Mouse (Mus musculus) lung, adult 2 months (tissue): ENCODE measurements around the gene Sept7. TPM values are rescaled to one million over a fixed set of nuclear protein-coding genes. Genes with fewer than 3 reads are reported as not detected.

Source experiments
- DNase-seq: peaks from one replicate; pipeline ENCODE4 v3.0.0; 2022
- H3K4me1 ChIP-seq: fragments of 200-500 bp; 2 replicates; pipeline ENCODE4 v1.6.1; 2011; ENCODE audit warnings: low read length; ENCODE audit not compliant: control insufficient read depth, insufficient read depth
- H3K4me3 ChIP-seq: fragments of 200-500 bp; replicated peaks from 2 replicates; pipeline ENCODE3; 2011; ENCODE audit warnings: low read depth, mild to moderate bottlenecking, control low read depth, low read length; ENCODE audit errors: extremely low read depth
- CTCF ChIP-seq: fragments of 200-500 bp; IDR thresholded peaks from 2 replicates; pipeline ENCODE4 v1.5.1; 2011; ENCODE audit warnings: mild to moderate bottlenecking, low read length, control low read depth; ENCODE audit not compliant: insufficient read depth
- POLR2A ChIP-seq: fragments of 200-500 bp; IDR thresholded peaks from 2 replicates; pipeline ENCODE4 v1.6.1; 2011; ENCODE audit warnings: low read depth, mild to moderate bottlenecking, control low read depth, low read length, borderline replicate concordance; ENCODE audit errors: extremely low read depth
- WGBS: fragments of 180-500 bp; shearing (Covaris S2); methylation state at CpG from one replicate; pipeline ENCODE4 v1.1.7; 2018; 5-methylcytosine and 5-hydroxymethylcytosine counted together
- polyA plus RNA-seq: library from polyadenylated mRNA; depleted of rRNA; stranded (reverse); fragments of >200 nt; gene quantifications from 2 replicates; pipeline ENCODE4 v1.2.3, GENCODE M21; 2012

Sept7 gene
- polyA plus RNA-seq, 1 experiment = 21.3 TPM

DNA sequence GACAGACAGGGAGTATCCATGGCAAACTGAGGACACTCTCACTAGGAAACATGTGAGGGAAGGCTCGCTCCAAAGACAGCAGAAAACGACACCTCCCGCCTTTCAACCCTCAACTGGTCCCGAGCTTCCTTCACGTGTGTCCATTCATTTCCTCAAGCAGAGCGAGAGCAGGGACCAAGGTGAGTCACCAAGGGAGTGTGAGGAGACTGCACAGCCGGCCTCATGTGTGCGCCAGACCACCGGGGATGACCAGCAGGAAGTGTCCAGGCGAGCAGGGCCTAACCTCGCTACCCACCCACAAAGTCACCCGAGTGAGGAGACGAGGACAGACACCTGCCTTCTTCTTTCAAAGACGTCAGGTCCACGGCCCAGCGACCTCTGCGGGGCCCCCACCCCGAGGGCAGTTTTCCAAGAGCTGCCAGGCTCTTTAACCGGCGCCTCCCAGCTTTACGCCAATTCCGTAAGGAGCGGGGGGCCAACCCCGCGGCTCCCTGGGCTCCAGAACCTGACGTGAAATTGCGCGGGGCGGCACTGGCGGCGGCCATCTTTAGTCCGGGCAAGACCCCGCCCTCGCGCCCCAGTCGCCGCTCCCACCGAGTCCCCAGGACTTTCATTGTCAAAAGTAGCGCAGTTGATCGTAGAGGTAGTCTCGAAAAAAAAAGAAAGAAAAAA, 492 bp upstream of the Sept7 start:
- Histone ChIP-seq H3K4me3 (peak overlapping the region; percentile 78), H3K4me1 (peaks cover 11% of the 10 kb centered on the region)
- TF ChIP-seq POLR2A = peak; percentile 77; the same call in 1 of the 2 replicates
- no peak for TF ChIP-seq CTCF
- DNase-seq = peak; percentile 91
- under 1% methylated on average over 41 of the region's 41 CpGs for WGBS

- Histone ChIP-seq H3K4me1 (peaks cover 7% of the 10 kb centered on the region), H3K4me3 (peak overlapping the region; percentile 92)
- no peak; the same call in 1 of the 2 replicates for TF ChIP-seq POLR2A
- peak; percentile 28 for TF ChIP-seq CTCF
- DNase-seq = peak; percentile 72
- WGBS = under 1% methylated on average over 66 of the region's 78 CpGs
These were observed 679 bp downstream of the Sept7 start for GRCm38 (mm10) chr9:25252759-25253477.

DNA sequence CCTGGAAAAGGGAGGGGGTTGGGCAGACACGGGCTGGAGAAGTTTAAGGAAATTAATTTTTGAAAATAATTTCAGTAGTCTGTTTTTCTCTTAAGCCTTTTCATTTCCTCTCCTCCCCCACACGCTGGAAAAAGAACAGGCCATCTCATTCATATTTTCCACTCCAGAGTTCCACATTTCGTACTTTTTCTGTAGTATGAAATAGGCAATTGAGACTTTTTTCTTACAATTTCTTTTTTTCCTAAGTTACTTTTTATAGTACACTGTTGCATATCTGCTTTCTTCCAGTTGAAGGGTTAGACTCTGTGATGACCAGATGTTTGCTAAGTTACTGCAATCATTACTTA, 1.2 kb downstream of the Sept7 start:
- TF ChIP-seq POLR2A = no peak
- TF ChIP-seq CTCF = no peak
- Histone ChIP-seq H3K4me1 (peaks cover 7% of the 10 kb centered on the region), H3K4me3 (peak overlapping the region; percentile 92)
- DNase-seq = no peak
- 0% methylated on average over 3 of the region's 3 CpGs for WGBS

DNA sequence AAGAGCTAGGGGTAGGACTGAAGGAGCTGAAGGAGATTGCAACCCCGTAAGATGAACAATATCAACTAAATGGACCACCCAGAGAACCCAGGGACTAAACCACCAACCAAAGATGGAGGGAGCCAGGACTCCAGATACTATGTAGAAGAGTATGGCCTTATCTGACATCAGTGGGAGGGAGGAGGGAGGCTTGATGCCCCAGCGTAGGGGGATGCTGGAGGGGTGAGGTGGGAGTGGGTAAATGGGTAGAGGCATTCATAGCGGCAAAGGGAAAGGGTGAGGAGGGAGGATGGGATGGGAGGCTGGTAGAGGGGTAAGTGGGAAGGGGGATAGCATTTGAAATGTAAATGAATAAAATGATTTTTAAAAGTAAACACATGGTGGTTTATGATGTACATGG, 8.2 kb downstream of the Sept7 start:
- no peak for TF ChIP-seq POLR2A
- TF ChIP-seq CTCF = no peak
- Histone ChIP-seq H3K4me3 (no peak overlapping the region), H3K4me1 (peaks cover 3% of the 10 kb centered on the region)
- DNase-seq = no peak
- WGBS = 88% methylated on average over 3 of the region's 3 CpGs

GRCm38 (mm10) chr9:25260979-25261378, 8.7 kb downstream of the Sept7 start:
- Histone ChIP-seq H3K4me1 (peaks cover 3% of the 10 kb centered on the region), H3K4me3 (no peak overlapping the region)
- DNase-seq = no peak
- no peak for TF ChIP-seq POLR2A
- TF ChIP-seq CTCF = no peak

GRCm38 (mm10) chr9:25262087-25262486, 9.8 kb downstream of the Sept7 start:
- WGBS = 38% methylated on average over 1 of the region's 1 CpGs
- H3K4me1 ChIP-seq = peaks cover 5% of the 10 kb centered on the region
- TF ChIP-seq CTCF (no peak), POLR2A (no peak)
- H3K4me3 ChIP-seq = no peak overlapping the region
- no peak for DNase-seq

DNA sequence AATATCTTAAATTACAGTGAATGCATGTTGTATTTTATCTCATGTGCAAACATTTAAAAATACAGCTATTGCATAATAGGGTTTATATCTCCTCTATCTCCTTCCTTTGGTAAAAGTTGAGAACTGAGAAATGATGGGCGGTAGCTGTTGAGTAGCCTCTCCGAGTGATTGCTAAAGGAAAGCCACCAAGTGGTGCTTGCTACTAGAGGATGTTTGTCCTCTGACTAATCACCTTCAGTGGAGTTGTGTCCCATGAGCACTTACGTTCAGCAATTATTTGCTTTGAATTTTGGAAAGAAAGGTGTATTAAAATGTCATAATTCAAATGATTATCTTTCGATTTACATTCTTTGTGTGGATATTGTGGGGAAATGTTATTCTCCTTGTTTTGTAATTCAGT, 13.6 kb downstream of the Sept7 start:
- TF ChIP-seq CTCF (no peak), POLR2A (no peak)
- Histone ChIP-seq H3K4me1 (peaks cover 2% of the 10 kb centered on the region), H3K4me3 (no peak overlapping the region)
- peak; percentile 28 for DNase-seq
- 63% methylated on average over 4 of the region's 4 CpGs for WGBS

DNA sequence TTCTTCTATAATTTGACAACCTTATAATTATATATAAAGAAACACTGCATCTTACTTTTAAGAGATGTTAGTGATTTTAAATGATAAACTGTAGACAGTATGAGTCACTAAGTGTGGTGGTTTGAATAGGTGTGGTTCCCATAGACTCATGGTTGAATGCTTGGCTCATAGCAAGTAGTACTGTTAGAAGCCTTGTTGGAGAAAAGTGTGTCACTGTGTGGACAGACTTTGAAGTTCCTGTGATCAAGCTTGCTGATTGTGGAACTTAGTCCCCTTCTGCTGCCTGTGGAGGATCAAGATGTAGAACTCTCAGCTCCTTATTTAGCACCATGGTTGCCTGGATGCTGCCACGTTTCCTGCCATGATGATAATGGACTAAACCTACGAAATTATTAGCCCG, 14.9 kb downstream of the Sept7 start:
- 78% methylated on average over 3 of the region's 3 CpGs for WGBS
- peaks cover 2% of the 10 kb centered on the region for H3K4me1 ChIP-seq
- H3K4me3 ChIP-seq = no peak overlapping the region
- DNase-seq = no peak
- TF ChIP-seq POLR2A (no peak), CTCF (no peak)

DNA sequence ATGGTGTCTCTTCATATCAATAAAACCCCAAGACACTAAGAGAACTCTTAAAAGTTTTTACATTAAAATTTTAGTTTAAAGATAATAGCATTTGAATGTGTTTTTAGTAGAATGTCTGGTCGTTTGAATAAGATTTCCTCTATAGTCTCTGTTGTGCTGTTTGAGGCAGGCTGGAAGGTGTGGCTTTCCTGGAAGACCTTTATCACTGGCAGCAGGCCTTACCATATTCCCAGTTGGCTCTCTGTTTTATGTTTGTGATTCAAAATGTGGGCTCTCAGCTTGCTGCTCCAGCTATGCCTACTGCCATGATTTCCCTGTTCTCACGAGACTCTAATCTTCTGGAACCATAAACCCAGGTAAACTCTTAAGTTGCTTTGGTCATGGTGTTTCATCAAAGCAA, 15.3 kb downstream of the Sept7 start:
- no peak for DNase-seq
- Histone ChIP-seq H3K4me3 (no peak overlapping the region), H3K4me1 (peaks cover 2% of the 10 kb centered on the region)
- WGBS = 67% methylated on average over 2 of the region's 2 CpGs
- TF ChIP-seq POLR2A (no peak), CTCF (no peak)

DNA sequence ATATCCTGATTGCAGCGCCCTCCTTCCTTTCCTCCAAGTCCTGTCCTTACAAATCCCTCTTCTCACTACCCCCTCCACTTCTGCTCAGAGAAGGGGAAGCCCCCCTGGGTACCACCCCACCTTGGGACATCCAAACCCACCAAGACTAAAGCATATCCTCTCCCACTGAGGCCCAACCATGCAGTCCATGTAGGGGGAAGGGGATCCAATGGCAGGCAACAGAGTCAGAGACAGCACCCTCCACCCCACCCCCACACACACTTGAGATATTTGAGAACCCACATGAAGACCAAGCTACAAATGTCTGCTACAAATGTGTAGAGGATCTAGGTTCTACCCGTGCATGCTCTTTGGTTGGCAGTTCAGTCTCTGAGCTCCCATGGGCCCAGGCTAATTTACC, 19.7 kb downstream of the Sept7 start:
- no peaks in the 10 kb centered on the region; the same call in 1 of the 2 replicates for H3K4me1 ChIP-seq
- WGBS = 78% methylated on average over 2 of the region's 2 CpGs
- no peak for TF ChIP-seq CTCF
- TF ChIP-seq POLR2A = no peak
- no peak overlapping the region for H3K4me3 ChIP-seq
- DNase-seq = no peak
